Mouse (Mus musculus): Measurements from ENCODE around the gene Hs3st6. TPM values are rescaled to one million over a fixed set of nuclear protein-coding genes. Genes with fewer than 3 reads are reported as not detected.

Hs3st6 gene
- total RNA-seq, 1 experiment from 2014 or later = 2.0 TPM

- no peak for DNase-seq
Observed at GRCm38 (mm10) chr17:24766266-24766875, 13.6 kb downstream of the Hs3st6 start.

- no peak for DNase-seq
Observed at GRCm38 (mm10) chr17:24769146-24769545, 16.4 kb downstream of the Hs3st6 start.

GRCm38 (mm10) chr17:24773241-24773640 is 20.5 kb downstream of the Hs3st6 start:
- DNase-seq = no peak

GRCm38 (mm10) chr17:24775173-24775572 is 22.4 kb downstream of the Hs3st6 start:
- no peak for DNase-seq

- no peak for DNase-seq
Observed at GRCm38 (mm10) chr17:24777073-24777472, 24.3 kb downstream of the Hs3st6 start.

GRCm38 (mm10) chr17:24780821-24781220 is 28.0 kb downstream of the Hs3st6 start:
- no peak for DNase-seq

- DNase-seq = no peak
Observed at GRCm38 (mm10) chr17:24792190-24792589, 39.4 kb downstream of the Hs3st6 start.

GRCm38 (mm10) chr17:24794791-24795190 is 42.0 kb downstream of the Hs3st6 start:
- DNase-seq = peak; percentile 52

- no peak for DNase-seq
Observed at GRCm38 (mm10) chr17:24796969-24797368, 44.2 kb downstream of the Hs3st6 start.

- DNase-seq = no peak
Observed at GRCm38 (mm10) chr17:24798229-24798628, 45.4 kb downstream of the Hs3st6 start.

GRCm38 (mm10) chr17:24799476-24799875 is 46.7 kb downstream of the Hs3st6 start:
- no peak for DNase-seq

- DNase-seq = no peak
Observed at GRCm38 (mm10) chr17:24800524-24800923, 47.7 kb downstream of the Hs3st6 start.

- DNase-seq = peak; percentile 86
Observed at GRCm38 (mm10) chr17:24803952-24804951, 51.5 kb downstream of the Hs3st6 start, which contains the start of gene Meiob. Gene Meiob (plus strand): TSS chr17:24804289.

Other genes with a start within 250 kb of the Hs3st6 start
- gene Traf7, start 225.1 kb upstream of the Hs3st6 start, total RNA-seq (2021) = 85.4 and 101 TPM in 2 replicates
- 1.1 and 1.8 TPM in 2 replicates for gene Rab26, start 218.8 kb upstream of the Hs3st6 start, total RNA-seq (2021)
- 42.2 and 44.3 TPM in 2 replicates for gene Pkd1, start 203.2 kb upstream of the Hs3st6 start, total RNA-seq (2021)
- 100 and 110 TPM in 2 replicates for gene Tsc2, start 120.4 kb upstream of the Hs3st6 start, total RNA-seq (2021)
- gene Nthl1, start 120.3 kb upstream of the Hs3st6 start, total RNA-seq (2021) = 7.2 and 7.7 TPM in 2 replicates
- gene Slc9a3r2, start 102.7 kb upstream of the Hs3st6 start, total RNA-seq (2021) = 90.2 and 99.1 TPM in 2 replicates
- gene Npw, start 94.5 kb upstream of the Hs3st6 start, total RNA-seq (2021) = not detected in 2 replicates
- 44.5 and 47.4 TPM in 2 replicates for gene Zfp598, start 83.3 kb upstream of the Hs3st6 start, total RNA-seq (2021)
- gene Syngr3, start 63.0 kb upstream of the Hs3st6 start, total RNA-seq (2021) = 1.8 and 5.7 TPM in 2 replicates
- gene Gfer, start 56.8 kb upstream of the Hs3st6 start, total RNA-seq (2021) = 36.0 and 39.3 TPM in 2 replicates
- 3.6 and 5.7 TPM in 2 replicates for gene Noxo1, start 56.8 kb upstream of the Hs3st6 start, total RNA-seq (2021)
- 35.8 and 41.2 TPM in 2 replicates for gene Tbl3, start 45.3 kb upstream of the Hs3st6 start, total RNA-seq (2021)
- not detected in 2 replicates for gene Rnf151, start 34.9 kb upstream of the Hs3st6 start, total RNA-seq (2021)
- gene Rps2, start 34.9 kb upstream of the Hs3st6 start, total RNA-seq (2021) = 702 and 762 TPM in 2 replicates
- gene Ndufb10, start 28.5 kb upstream of the Hs3st6 start, total RNA-seq (2021) = 418 and 458 TPM in 2 replicates
- gene Rpl3l, start 25.2 kb upstream of the Hs3st6 start, total RNA-seq (2021) = 0.53 TPM in 1 of 2 replicates, not detected in the other
- gene Msrb1, start 16.3 kb upstream of the Hs3st6 start, total RNA-seq (2021) = 73.2 and 98.3 TPM in 2 replicates
- 0.67 and 0.71 TPM in 2 replicates for gene Meiob, start 51.3 kb downstream of the Hs3st6 start, total RNA-seq (2021)
- gene Hagh, start 87.2 kb downstream of the Hs3st6 start, total RNA-seq (2021) = 122 and 150 TPM in 2 replicates
- gene Fahd1, start 97.4 kb downstream of the Hs3st6 start, total RNA-seq (2021) = 40.6 and 43.0 TPM in 2 replicates
- 1.2 and 12.2 TPM in 2 replicates for gene Igfals, start 113.0 kb downstream of the Hs3st6 start, total RNA-seq (2021)
- 39.5 and 48.8 TPM in 2 replicates for gene Nubp2, start 133.4 kb downstream of the Hs3st6 start, total RNA-seq (2021)
- gene Spsb3, start 133.7 kb downstream of the Hs3st6 start, total RNA-seq (2021) = 30.2 and 34.6 TPM in 2 replicates
- gene Eme2, start 142.1 kb downstream of the Hs3st6 start, total RNA-seq (2021) = 36.7 and 43.1 TPM in 2 replicates
- gene Mrps34, start 142.1 kb downstream of the Hs3st6 start, total RNA-seq (2021) = 133 and 145 TPM in 2 replicates
- gene Nme3, start 143.5 kb downstream of the Hs3st6 start, total RNA-seq (2021) = 46.1 and 47.4 TPM in 2 replicates
- 84.3 and 111 TPM in 2 replicates for gene Mapk8ip3, start 184.0 kb downstream of the Hs3st6 start, total RNA-seq (2021)
- gene Jpt2, start 207.7 kb downstream of the Hs3st6 start, total RNA-seq (2021) = 33.9 and 45.2 TPM in 2 replicates

All from adrenal gland, postnatal 14 days (tissue).